Mouse (Mus musculus): ENCODE data around the gene Kdelr3. TPM values are rescaled to one million over a fixed set of nuclear protein-coding genes. Genes with fewer than 3 reads are reported as not detected.

The Kdelr3 gene
- polyA plus RNA-seq, 1 experiment: 65.5 TPM

DNA sequence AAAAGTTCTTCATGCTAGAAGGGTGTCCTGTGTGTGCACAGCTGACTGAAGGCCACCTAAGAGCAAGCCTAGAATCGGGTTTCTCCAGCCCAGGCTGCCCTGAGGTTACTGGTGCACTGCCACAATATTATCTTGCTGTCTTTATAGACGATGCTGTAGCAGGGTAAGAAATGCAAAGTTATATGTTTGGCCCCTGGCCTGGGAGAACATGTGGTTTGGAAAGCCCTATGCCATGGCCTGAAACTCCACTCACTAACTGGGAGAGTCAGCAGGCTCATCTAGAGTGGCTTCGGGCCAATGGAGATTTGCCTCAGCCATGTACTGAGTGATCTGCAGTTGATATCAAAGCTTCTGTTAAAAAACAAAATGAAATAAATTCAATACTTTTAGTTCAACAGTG lies 17.6 kb downstream of the Kdelr3 start:
- TF ChIP-seq FOSL1 (IDR thresholded peaks at IDR 0.05; ENCODE audit: insufficient read depth, low read length, poor library complexity, severe bottlenecking): no peak
- TF ChIP-seq USF1 (IDR thresholded peaks at IDR 0.05; ENCODE audit: low read depth): no peak
- TF ChIP-seq CTCF (IDR thresholded peaks at IDR 0.05; ENCODE audit: control insufficient read depth, insufficient read depth, insufficient read length): no peak
- no peak for TF ChIP-seq MAX (IDR thresholded peaks at IDR 0.05)
- no peak for TF ChIP-seq CEBPB (IDR thresholded peaks at IDR 0.05; ENCODE audit: low read depth)
- no peak for TF ChIP-seq MYOD1 (IDR thresholded peaks at IDR 0.05; ENCODE audit: control insufficient read depth, insufficient read length, low read depth)
- TF ChIP-seq MYOG (IDR thresholded peaks at IDR 0.05; ENCODE audit: control insufficient read depth, extremely low read depth, insufficient read length): no peak
- H3K36me3 ChIP-seq (ENCODE audit: control insufficient read depth, insufficient read depth): peaks cover 100% of the 10 kb centered on the region
- H3K27me3 ChIP-seq (ENCODE audit: control insufficient read depth, insufficient read depth, insufficient read length): no peaks in the 10 kb centered on the region
- no peak overlapping the region for H3ac ChIP-seq (ENCODE audit: control insufficient read depth, insufficient read length, low read depth)
- H3K79me3 ChIP-seq (ENCODE audit: low read depth): peaks cover 13% of the 10 kb centered on the region
- H3K79me2 ChIP-seq (ENCODE audit: control insufficient read depth, insufficient read depth): peaks cover 52% of the 10 kb centered on the region
- no peak overlapping the region for H3K4me3 ChIP-seq (ENCODE audit: insufficient read depth, poor library complexity, severe bottlenecking)

DNA sequence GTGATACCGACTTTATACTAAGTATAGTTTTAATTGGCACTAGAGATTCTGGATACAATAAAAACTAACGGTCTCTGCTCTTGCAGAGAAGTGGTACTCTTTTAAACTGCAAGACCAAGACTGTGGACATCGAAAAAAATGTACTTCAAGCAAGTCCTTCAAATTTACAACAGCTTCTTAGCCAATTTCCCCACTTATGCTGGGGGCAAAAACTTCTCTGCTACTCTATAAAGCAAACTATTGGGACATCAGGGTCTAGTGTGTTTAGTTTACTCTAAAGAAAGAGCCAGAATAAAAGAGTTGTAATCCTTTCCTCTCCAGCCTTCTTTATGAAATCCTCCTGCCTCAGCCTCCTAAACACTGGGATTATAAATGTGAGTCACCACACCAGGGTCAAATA lies 27.8 kb downstream of the Kdelr3 start:
- no peak for TF ChIP-seq FOSL1 (IDR thresholded peaks at IDR 0.05; ENCODE audit: insufficient read depth, low read length, poor library complexity, severe bottlenecking)
- TF ChIP-seq MAX (IDR thresholded peaks at IDR 0.05): no peak
- no peak for TF ChIP-seq MYOG (IDR thresholded peaks at IDR 0.05; ENCODE audit: control insufficient read depth, extremely low read depth, insufficient read length)
- no peak for TF ChIP-seq CTCF (IDR thresholded peaks at IDR 0.05; ENCODE audit: control insufficient read depth, insufficient read depth, insufficient read length)
- TF ChIP-seq CEBPB (IDR thresholded peaks at IDR 0.05; ENCODE audit: low read depth): no peak
- no peak for TF ChIP-seq USF1 (IDR thresholded peaks at IDR 0.05; ENCODE audit: low read depth)
- no peak for TF ChIP-seq MYOD1 (IDR thresholded peaks at IDR 0.05; ENCODE audit: control insufficient read depth, insufficient read length, low read depth)
- no peaks in the 10 kb centered on the region for H3K27me3 ChIP-seq (ENCODE audit: control insufficient read depth, insufficient read depth, insufficient read length)
- no peak overlapping the region for H3ac ChIP-seq (ENCODE audit: control insufficient read depth, insufficient read length, low read depth)
- H3K4me3 ChIP-seq (ENCODE audit: insufficient read depth, poor library complexity, severe bottlenecking): no peak overlapping the region
- H3K79me3 ChIP-seq (ENCODE audit: low read depth): peaks cover 58% of the 10 kb centered on the region
- peaks cover 75% of the 10 kb centered on the region for H3K79me2 ChIP-seq (ENCODE audit: control insufficient read depth, insufficient read depth)
- H3K36me3 ChIP-seq (ENCODE audit: control insufficient read depth, insufficient read depth): peaks cover 58% of the 10 kb centered on the region

DNA sequence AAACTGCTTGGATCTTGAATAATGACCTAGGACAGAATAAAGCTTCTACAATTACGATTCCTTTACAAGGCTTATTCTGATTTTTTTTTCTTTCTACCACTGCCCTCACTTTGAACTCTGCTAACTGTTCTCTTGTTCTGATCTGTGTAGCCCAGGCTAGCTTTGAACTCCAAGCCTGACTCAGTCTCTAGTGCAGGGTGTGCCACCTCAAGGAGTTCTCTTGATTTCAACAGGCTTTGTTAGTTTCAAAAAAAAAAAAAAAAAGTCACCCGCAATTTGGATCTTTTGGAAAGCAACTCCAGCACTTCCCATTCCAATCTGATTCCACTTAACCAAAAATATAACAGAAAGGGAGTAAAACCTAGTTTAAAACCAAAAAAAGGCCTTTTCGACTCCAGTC lies 29.3 kb downstream of the Kdelr3 start:
- Histone ChIP-seq H3ac (ENCODE audit: control insufficient read depth, insufficient read length, low read depth) (peak overlapping the region; percentile 95), H3K27me3 (ENCODE audit: control insufficient read depth, insufficient read depth, insufficient read length) (no peaks in the 10 kb centered on the region), H3K4me3 (ENCODE audit: insufficient read depth, poor library complexity, severe bottlenecking) (peak overlapping the region; percentile 94), H3K79me2 (ENCODE audit: control insufficient read depth, insufficient read depth) (peaks cover 59% of the 10 kb centered on the region), H3K79me3 (ENCODE audit: low read depth) (peaks cover 49% of the 10 kb centered on the region), H3K36me3 (ENCODE audit: control insufficient read depth, insufficient read depth) (peaks cover 43% of the 10 kb centered on the region)
- TF ChIP-seq MAX (IDR thresholded peaks at IDR 0.05): no peak
- TF ChIP-seq CTCF (IDR thresholded peaks at IDR 0.05; ENCODE audit: control insufficient read depth, insufficient read depth, insufficient read length): no peak
- TF ChIP-seq FOSL1 (IDR thresholded peaks at IDR 0.05; ENCODE audit: insufficient read depth, low read length, poor library complexity, severe bottlenecking): no peak
- no peak for TF ChIP-seq USF1 (IDR thresholded peaks at IDR 0.05; ENCODE audit: low read depth)
- no peak for TF ChIP-seq CEBPB (IDR thresholded peaks at IDR 0.05; ENCODE audit: low read depth)
- no peak for TF ChIP-seq MYOD1 (IDR thresholded peaks at IDR 0.05; ENCODE audit: control insufficient read depth, insufficient read length, low read depth)
- no peak for TF ChIP-seq MYOG (IDR thresholded peaks at IDR 0.05; ENCODE audit: control insufficient read depth, extremely low read depth, insufficient read length)

DNA sequence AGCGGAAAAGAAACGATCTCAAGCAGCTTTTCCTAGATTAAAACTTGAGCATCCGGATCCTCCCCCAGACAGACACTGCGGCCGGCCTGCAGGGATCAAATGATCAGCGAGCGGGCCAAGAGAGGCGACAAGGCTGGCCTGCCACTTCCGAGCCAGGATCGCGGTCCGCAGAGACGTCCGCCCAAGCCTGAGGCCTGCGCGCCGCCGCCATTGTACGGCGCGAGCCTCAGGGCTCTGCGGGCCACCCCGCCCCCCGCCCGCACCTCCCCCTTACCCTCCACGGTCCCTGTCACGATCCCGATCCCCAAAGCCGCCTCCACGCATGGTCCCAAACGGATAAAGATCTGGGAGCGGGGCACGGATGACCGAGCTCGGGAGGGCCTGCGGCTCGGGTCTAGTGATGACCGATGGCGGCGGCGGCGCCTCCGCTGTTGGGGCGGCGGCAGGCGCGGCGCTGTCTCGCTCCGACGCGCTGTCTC lies 29.7 kb downstream of the Kdelr3 start:
- TF ChIP-seq CTCF (IDR thresholded peaks at IDR 0.05; ENCODE audit: control insufficient read depth, insufficient read depth, insufficient read length) (peak; percentile 5), USF1 (IDR thresholded peaks at IDR 0.05; ENCODE audit: low read depth) (no peak)
- H3K79me2 ChIP-seq (ENCODE audit: control insufficient read depth, insufficient read depth): peaks cover 55% of the 10 kb centered on the region
- peaks cover 45% of the 10 kb centered on the region for H3K79me3 ChIP-seq (ENCODE audit: low read depth)
- peaks cover 3% of the 10 kb centered on the region for H3K27me3 ChIP-seq (ENCODE audit: control insufficient read depth, insufficient read depth, insufficient read length)
- peak overlapping the region; percentile 95 for H3ac ChIP-seq (ENCODE audit: control insufficient read depth, insufficient read length, low read depth)
- peaks cover 38% of the 10 kb centered on the region for H3K36me3 ChIP-seq (ENCODE audit: control insufficient read depth, insufficient read depth)
- H3K4me3 ChIP-seq (ENCODE audit: insufficient read depth, poor library complexity, severe bottlenecking): peak overlapping the region; percentile 94

DNA sequence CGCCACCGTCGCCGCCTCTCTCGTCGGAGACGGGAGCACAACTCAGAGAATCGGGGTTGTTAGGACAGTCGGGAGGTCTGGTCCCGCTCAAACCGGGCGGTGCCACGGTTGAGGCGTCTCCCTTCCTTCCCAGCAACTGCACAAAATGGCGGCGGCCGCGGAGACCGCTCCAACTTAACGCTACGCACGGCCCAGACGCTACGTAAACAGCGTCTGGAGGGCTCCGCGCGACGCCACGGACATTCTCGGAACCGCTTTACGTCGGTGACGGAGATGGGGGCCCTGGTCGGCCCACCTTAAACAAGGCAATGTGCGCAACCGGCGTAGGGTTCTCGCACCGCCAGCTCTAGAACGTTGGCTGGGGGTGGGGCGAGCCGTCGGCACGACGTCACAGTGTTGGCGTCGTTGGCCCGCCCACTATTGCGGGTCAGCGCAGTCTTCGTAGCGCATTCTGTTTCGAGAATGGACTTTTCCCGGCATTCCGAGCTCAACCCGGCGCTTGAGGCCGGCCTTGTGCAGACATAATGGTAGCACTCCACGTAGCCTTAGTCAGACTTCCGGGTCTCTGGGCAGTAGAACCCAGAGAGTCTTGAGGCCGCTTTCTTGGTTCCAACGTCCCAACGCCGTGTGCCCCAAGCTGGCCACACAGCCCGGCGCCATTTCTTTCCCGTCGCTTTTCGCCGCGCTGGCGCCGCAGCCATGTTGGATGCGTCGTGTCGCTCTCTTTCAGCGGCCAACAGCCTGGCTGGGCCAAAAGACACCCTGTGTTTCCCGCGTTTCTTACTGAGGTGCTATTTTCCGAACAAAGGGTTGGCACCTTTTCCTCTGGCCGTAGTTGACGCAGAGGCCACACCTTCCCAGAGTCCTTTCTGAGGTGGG lies 30.4 kb downstream of the Kdelr3 start, which contains the start of gene Ddx17:
Ddx17 (minus strand) TSS at position 332 of the 879 bp plus-strand sequence.
- peak; percentile 90 for TF ChIP-seq MAX (IDR thresholded peaks at IDR 0.05)
- TF ChIP-seq CEBPB (IDR thresholded peaks at IDR 0.05; ENCODE audit: low read depth): no peak
- no peak for TF ChIP-seq CTCF (IDR thresholded peaks at IDR 0.05; ENCODE audit: control insufficient read depth, insufficient read depth, insufficient read length)
- TF ChIP-seq USF1 (IDR thresholded peaks at IDR 0.05; ENCODE audit: low read depth): no peak
- Histone ChIP-seq H3K36me3 (ENCODE audit: control insufficient read depth, insufficient read depth) (peaks cover 32% of the 10 kb centered on the region), H3K79me3 (ENCODE audit: low read depth) (peaks cover 39% of the 10 kb centered on the region), H3K27me3 (ENCODE audit: control insufficient read depth, insufficient read depth, insufficient read length) (peaks cover 6% of the 10 kb centered on the region), H3ac (ENCODE audit: control insufficient read depth, insufficient read length, low read depth) (peak within 1 kb of the TSS; percentile 95), H3K4me3 (ENCODE audit: insufficient read depth, poor library complexity, severe bottlenecking) (peak within 1 kb of the TSS; percentile 94), H3K79me2 (ENCODE audit: control insufficient read depth, insufficient read depth) (peaks cover 48% of the 10 kb centered on the region)

Measured in C2C12 (cell line).